8 mouse cellular contexts compared by ENCODE assay signal in the genomic region with DNA sequence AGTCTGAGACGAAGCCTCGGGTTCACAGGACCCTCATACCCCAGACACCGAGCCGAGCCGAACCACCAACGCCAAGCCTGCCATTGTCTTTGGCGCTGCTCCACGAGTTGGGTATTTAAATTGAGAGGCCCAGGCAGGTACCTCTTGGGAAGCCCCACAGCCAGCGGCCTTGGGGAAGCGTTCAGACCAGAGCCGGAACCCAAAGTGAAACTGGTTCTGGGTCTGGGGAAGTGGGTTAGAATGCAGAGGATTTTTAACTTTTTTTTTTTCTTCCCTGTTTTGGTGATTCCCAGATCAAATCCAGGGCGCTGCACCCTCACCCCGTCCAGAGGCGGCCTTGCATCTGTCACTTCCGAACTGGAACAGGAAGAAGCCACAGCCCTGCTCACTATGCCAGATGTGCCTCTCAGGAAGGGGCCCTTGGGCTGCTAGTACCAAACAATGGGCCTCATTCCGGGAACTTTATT. TPM values are rescaled to one million over a fixed set of nuclear protein-coding genes. Genes with fewer than 3 reads are reported as not detected.
DNase-seq lines count a peak whose midpoint lies in the region; ATAC-seq and TF ChIP-seq lines count a peak whose summit lies in the region.

No protein-coding gene starts in this region.

- WGBS in kidney, embryonic 15.5 days: 61% methylated on average over 16 of the region's 16 CpGs
- 25% methylated on average over 16 of the region's 16 CpGs for WGBS in liver, postnatal 0 days (ENCODE audit: insufficient replicate concordance)
- WGBS in stomach, postnatal 0 days: 60% methylated on average over 16 of the region's 16 CpGs
- WGBS in forebrain, embryonic 11.5 days: 72% methylated on average over 16 of the region's 16 CpGs
- WGBS in midbrain, postnatal 0 days: 64% methylated on average over 16 of the region's 16 CpGs

- no peaks in the 10 kb centered on the region for H3K36me3 ChIP-seq in kidney, embryonic 15.5 days
- H3K36me3 ChIP-seq in liver, postnatal 0 days (replicated peaks; ENCODE audit: insufficient read depth, low read length): no peaks in the 10 kb centered on the region
- no peaks in the 10 kb centered on the region for H3K36me3 ChIP-seq in stomach, postnatal 0 days (ENCODE audit: control insufficient read depth, insufficient read depth, low read length)
- no peaks in the 10 kb centered on the region for H3K36me3 ChIP-seq in forebrain, embryonic 11.5 days (ENCODE audit: control insufficient read depth, insufficient read depth, low read length)
- H3K36me3 ChIP-seq in midbrain, postnatal 0 days (ENCODE audit: insufficient read depth, low read length): no peaks in the 10 kb centered on the region

- no peak for TF ChIP-seq EP300 in liver, postnatal 0 days (IDR thresholded peaks at IDR 0.05; ENCODE audit: low read depth)
- no peak for TF ChIP-seq EP300 in stomach, postnatal 0 days (optimal IDR thresholded peaks at IDR 0.05)

- no peaks in the 10 kb centered on the region for H3K9me3 ChIP-seq in kidney, embryonic 15.5 days (replicated peaks)
- H3K9me3 ChIP-seq in liver, postnatal 0 days (ENCODE audit: low read length): no peaks in the 10 kb centered on the region
- no peaks in the 10 kb centered on the region for H3K9me3 ChIP-seq in stomach, postnatal 0 days (ENCODE audit: control insufficient read depth, low read length)
- no peaks in the 10 kb centered on the region for H3K9me3 ChIP-seq in forebrain, embryonic 11.5 days (ENCODE audit: control insufficient read depth, low read length)
- H3K9me3 ChIP-seq in midbrain, postnatal 0 days (ENCODE audit: low read length): no peaks in the 10 kb centered on the region

- no peak for DNase-seq in kidney, adult 11 months
- peak; percentile 43 for DNase-seq in liver, postnatal 0 days
- no peak for DNase-seq in stomach, postnatal 0 days (ENCODE audit: low spot score)
- DNase-seq in embryo, embryonic 10.5 days (ENCODE audit: low spot score): no peak
- DNase-seq in forebrain, embryonic 11.5 days (ENCODE audit: low spot score): no peak
- no peak for DNase-seq in midbrain, postnatal 0 days (ENCODE audit: low spot score)

- no peak for ATAC-seq in kidney, embryonic 15.5 days (replicated peaks; ENCODE audit: low FRiP score)
- peak; percentile 50 for ATAC-seq in erythroid progenitor cell, adult 5-6 weeks (replicated peaks; ENCODE audit: low FRiP score, poor library complexity, severe bottlenecking)
- peak; percentile 39; the same call in 1 of the 2 replicates for ATAC-seq in liver, postnatal 0 days
- ATAC-seq in stomach, postnatal 0 days (ENCODE audit: low FRiP score, low TSS enrichment): no peak
- ATAC-seq in forebrain, embryonic 11.5 days (replicated peaks; ENCODE audit: low FRiP score): no peak
- no peak for ATAC-seq in midbrain, postnatal 0 days (ENCODE audit: low FRiP score)

- TF ChIP-seq CTCF in liver, postnatal 0 days (IDR thresholded peaks at IDR 0.05; ENCODE audit: low read depth): no peak
- TF ChIP-seq CTCF in stomach, postnatal 0 days (IDR thresholded peaks at IDR 0.05; ENCODE audit: low read depth): no peak
- TF ChIP-seq CTCF in midbrain, postnatal 0 days (IDR thresholded peaks at IDR 0.05): no peak

- H3K4me1 ChIP-seq in kidney, embryonic 15.5 days: no peaks in the 10 kb centered on the region
- H3K4me1 ChIP-seq in liver, postnatal 0 days (ENCODE audit: insufficient read depth): peaks cover 23% of the 10 kb centered on the region
- no peaks in the 10 kb centered on the region for H3K4me1 ChIP-seq in stomach, postnatal 0 days (replicated peaks; ENCODE audit: control insufficient read depth, insufficient read depth)
- H3K4me1 ChIP-seq in forebrain, embryonic 11.5 days (replicated peaks; ENCODE audit: control insufficient read depth, insufficient read depth, low read length): no peaks in the 10 kb centered on the region
- H3K4me1 ChIP-seq in midbrain, postnatal 0 days (ENCODE audit: insufficient read depth, low read length): no peaks in the 10 kb centered on the region

- H3K27me3 ChIP-seq in kidney, embryonic 15.5 days: no peaks in the 10 kb centered on the region
- H3K27me3 ChIP-seq in liver, postnatal 0 days (ENCODE audit: insufficient read depth, low read length): no peaks in the 10 kb centered on the region
- no peaks in the 10 kb centered on the region for H3K27me3 ChIP-seq in stomach, postnatal 0 days (ENCODE audit: control insufficient read depth, insufficient read depth, low read length)
- no peaks in the 10 kb centered on the region for H3K27me3 ChIP-seq in forebrain, embryonic 11.5 days (ENCODE audit: control insufficient read depth, insufficient read depth, low read length)
- no peaks in the 10 kb centered on the region for H3K27me3 ChIP-seq in midbrain, postnatal 0 days (ENCODE audit: insufficient read depth, low read length)

- H3K4me3 ChIP-seq in kidney, embryonic 15.5 days (replicated peaks): no peak overlapping the region
- peak overlapping the region; percentile 41 for H3K4me3 ChIP-seq in liver, postnatal 0 days (ENCODE audit: low read depth, low read length)
- H3K4me3 ChIP-seq in stomach, postnatal 0 days (ENCODE audit: low read depth, low read length): no peak overlapping the region
- no peak overlapping the region for H3K4me3 ChIP-seq in forebrain, embryonic 11.5 days (ENCODE audit: low read depth, low read length)
- H3K4me3 ChIP-seq in midbrain, postnatal 0 days (ENCODE audit: low read depth, low read length): no peak overlapping the region

- H3K27ac ChIP-seq in kidney, embryonic 15.5 days: 0 out of 2 replicates have a peak overlapping the region, but pooled peaks have one; percentile 37
- peak overlapping the region; percentile 87 for H3K27ac ChIP-seq in liver, postnatal 0 days (ENCODE audit: low read depth)
- H3K27ac ChIP-seq in stomach, postnatal 0 days (replicated peaks): 0 out of 2 replicates have a peak overlapping the region, but pooled peaks have one; percentile 35
- H3K27ac ChIP-seq in forebrain, embryonic 11.5 days (ENCODE audit: low read depth, low read length): no peak overlapping the region
- H3K27ac ChIP-seq in midbrain, postnatal 0 days (ENCODE audit: low read depth, low read length): no peak overlapping the region

- no peak overlapping the region for H3K4me2 ChIP-seq in kidney, embryonic 15.5 days
- H3K4me2 ChIP-seq in liver, postnatal 0 days (ENCODE audit: low read depth, low read length): peak overlapping the region; percentile 69
- no peak overlapping the region for H3K4me2 ChIP-seq in stomach, postnatal 0 days (replicated peaks; ENCODE audit: low read depth)
- no peak overlapping the region for H3K4me2 ChIP-seq in forebrain, embryonic 11.5 days (ENCODE audit: low read depth, low read length, severe bottlenecking)
- no peak overlapping the region for H3K4me2 ChIP-seq in midbrain, postnatal 0 days (ENCODE audit: low read depth, low read length, poor library complexity, severe bottlenecking)

- H3K9ac ChIP-seq in kidney, embryonic 15.5 days: no peak overlapping the region
- peak overlapping the region; percentile 65 for H3K9ac ChIP-seq in liver, postnatal 0 days (replicated peaks)
- no peak overlapping the region for H3K9ac ChIP-seq in stomach, postnatal 0 days (ENCODE audit: low read length)
- no peak overlapping the region for H3K9ac ChIP-seq in forebrain, embryonic 11.5 days (ENCODE audit: low read length)
- H3K9ac ChIP-seq in midbrain, postnatal 0 days (replicated peaks; ENCODE audit: low read length, poor library complexity, severe bottlenecking): no peak overlapping the region

RNA-seq across cellular contexts. Expression of a gene that starts 6.0 kb away (rescaled TPM):
- 0.91 and 1.7 TPM in 2 replicates for polyA plus RNA-seq in kidney, embryonic 15.5 days (2015; fragmentation: Nextera tagmentation; extraction: Ambion mirVana)
- total RNA-seq in erythroid progenitor cell, adult 5-6 weeks (2015; ENCODE audit: low replicate concordance): 5.4 and 12.6 TPM in 2 replicates
- 5.4 and 7.5 TPM in 2 replicates for total RNA-seq in erythroid progenitor cell, adult 5-6 weeks (2017; ENCODE audit: low replicate concordance)
- 3.1 and 3.5 TPM in 2 replicates for polyA plus RNA-seq in liver, postnatal 0 days (2015; fragmentation: Nextera tagmentation; extraction: Ambion mirVana)
- polyA plus RNA-seq in stomach, postnatal 0 days (2015; fragmentation: Nextera tagmentation; extraction: Ambion mirVana): 0.72 and 0.79 TPM in 2 replicates
- polyA plus RNA-seq in forebrain, embryonic 11.5 days (2014; fragmentation: Nextera tagmentation; extraction: Ambion mirVana): 0.87 and 1.0 TPM in 2 replicates
- total RNA-seq in midbrain, postnatal 0 days (2014; rRNA removed): 0.28 and 0.49 TPM in 2 replicates
- polyA plus RNA-seq in midbrain, postnatal 0 days (2015; fragmentation: Nextera tagmentation; extraction: Ambion mirVana): 0.49 and 0.75 TPM in 2 replicates

RNA-seq across cellular contexts. Expression of a gene that starts 34.1 kb away (rescaled TPM):
- 108 and 113 TPM in 2 replicates for polyA plus RNA-seq in kidney, embryonic 15.5 days (2015; fragmentation: Nextera tagmentation; extraction: Ambion mirVana)
- total RNA-seq in erythroid progenitor cell, adult 5-6 weeks (2015; ENCODE audit: low replicate concordance): 32.7 and 54.4 TPM in 2 replicates
- total RNA-seq in erythroid progenitor cell, adult 5-6 weeks (2017; ENCODE audit: low replicate concordance): 28.4 and 51.9 TPM in 2 replicates
- 38.6 and 43.0 TPM in 2 replicates for polyA plus RNA-seq in liver, postnatal 0 days (2015; fragmentation: Nextera tagmentation; extraction: Ambion mirVana)
- polyA plus RNA-seq in stomach, postnatal 0 days (2015; fragmentation: Nextera tagmentation; extraction: Ambion mirVana): 29.8 and 32.1 TPM in 2 replicates
- polyA plus RNA-seq in forebrain, embryonic 11.5 days (2014; fragmentation: Nextera tagmentation; extraction: Ambion mirVana): 177 and 187 TPM in 2 replicates
- 17.1 and 18.9 TPM in 2 replicates for total RNA-seq in midbrain, postnatal 0 days (2014; rRNA removed)
- polyA plus RNA-seq in midbrain, postnatal 0 days (2015; fragmentation: Nextera tagmentation; extraction: Ambion mirVana): 28.4 and 29.8 TPM in 2 replicates

RNA-seq across cellular contexts. Expression of a gene that starts 40.8 kb away (rescaled TPM):
- polyA plus RNA-seq in kidney, embryonic 15.5 days (2015; fragmentation: Nextera tagmentation; extraction: Ambion mirVana): 62.6 and 66.5 TPM in 2 replicates
- 16.6 and 19.3 TPM in 2 replicates for total RNA-seq in erythroid progenitor cell, adult 5-6 weeks (2015; ENCODE audit: low replicate concordance)
- total RNA-seq in erythroid progenitor cell, adult 5-6 weeks (2017; ENCODE audit: low replicate concordance): 24.5 and 36.2 TPM in 2 replicates
- polyA plus RNA-seq in liver, postnatal 0 days (2015; fragmentation: Nextera tagmentation; extraction: Ambion mirVana): 11.1 and 11.9 TPM in 2 replicates
- 18.7 and 18.9 TPM in 2 replicates for polyA plus RNA-seq in stomach, postnatal 0 days (2015; fragmentation: Nextera tagmentation; extraction: Ambion mirVana)
- polyA plus RNA-seq in forebrain, embryonic 11.5 days (2014; fragmentation: Nextera tagmentation; extraction: Ambion mirVana): 69.6 and 80.4 TPM in 2 replicates
- 55.1 and 59.6 TPM in 2 replicates for total RNA-seq in midbrain, postnatal 0 days (2014; rRNA removed)
- 42.2 and 45.0 TPM in 2 replicates for polyA plus RNA-seq in midbrain, postnatal 0 days (2015; fragmentation: Nextera tagmentation; extraction: Ambion mirVana)

RNA-seq across cellular contexts. Expression of a gene that starts 45.2 kb away (rescaled TPM):
- 10.0 and 11.9 TPM in 2 replicates for polyA plus RNA-seq in kidney, embryonic 15.5 days (2015; fragmentation: Nextera tagmentation; extraction: Ambion mirVana)
- 2.5 TPM in 1 of 2 replicates, not detected in the other for total RNA-seq in erythroid progenitor cell, adult 5-6 weeks (2015; ENCODE audit: low replicate concordance)
- total RNA-seq in erythroid progenitor cell, adult 5-6 weeks (2017; ENCODE audit: low replicate concordance): not detected in 2 replicates
- 0.31 and 0.34 TPM in 2 replicates for polyA plus RNA-seq in liver, postnatal 0 days (2015; fragmentation: Nextera tagmentation; extraction: Ambion mirVana)
- 4.6 and 5.2 TPM in 2 replicates for polyA plus RNA-seq in stomach, postnatal 0 days (2015; fragmentation: Nextera tagmentation; extraction: Ambion mirVana)
- polyA plus RNA-seq in forebrain, embryonic 11.5 days (2014; fragmentation: Nextera tagmentation; extraction: Ambion mirVana): 3.8 and 4.6 TPM in 2 replicates
- 0.47 and 1.3 TPM in 2 replicates for total RNA-seq in midbrain, postnatal 0 days (2014; rRNA removed)
- 1.1 and 1.2 TPM in 2 replicates for polyA plus RNA-seq in midbrain, postnatal 0 days (2015; fragmentation: Nextera tagmentation; extraction: Ambion mirVana)

Comparison
In these comparisons a context has a peak if more than half of its experiments do, and no peak if none do; other contexts are left out.
1. ATAC-seq: peak in erythroid progenitor cell, adult 5-6 weeks (single experiment) and liver, postnatal 0 days (single experiment); none in kidney, embryonic 15.5 days (single experiment), stomach, postnatal 0 days (single experiment), forebrain, embryonic 11.5 days (single experiment) and midbrain, postnatal 0 days (single experiment).
2. H3K27ac ChIP-seq: peak in kidney, embryonic 15.5 days (single experiment), liver, postnatal 0 days (single experiment) and stomach, postnatal 0 days (single experiment); none in forebrain, embryonic 11.5 days (single experiment) and midbrain, postnatal 0 days (single experiment).